Mouse (Mus musculus): ENCODE data around the gene Dynlt1b.
"Not testable (repeated sequence)": the region's sequence is repeated elsewhere in the genome, so short reads cannot be mapped to it uniquely, and the experiment has no call there.

GRCm38 (mm10) chr17:6452689-6453088 lies 22.8 kb downstream of the Dynlt1b start:
- not testable (repeated sequence) for TF ChIP-seq EP300 (optimal IDR thresholded peaks at IDR 0.05); CTCF (IDR thresholded peaks at IDR 0.05; ENCODE audit: low read depth)
